Mouse (Mus musculus) kidney, postnatal 4 days (tissue): ENCODE measurements at regions not wholly inside any gene's neighbourhood (a gene's known extent, or its start where the extent isn't known, plus 50 kb on each side); places are given as distances from the start of the nearest gene placed in this dataset.

ENCODE experiments used
- DNase-seq, 2 experiments: peaks; one replicate each; pipeline ENCODE4 v3.0.0; 2021; ENCODE audit warnings: mixed read lengths in 2 of 2

GRCm38 (mm10) chr13:98438206-98438605, 53.6 kb downstream of the Gm10320 start:
- DNase-seq, result no peak

GRCm38 (mm10) chr13:98436961-98437360, 54.8 kb downstream of the Gm10320 start:
- DNase-seq, result no peak

- DNase-seq, result no peak
These were observed 56.4 kb downstream of the Gm10320 start for GRCm38 (mm10) chr13:98435245-98435975.

DNA sequence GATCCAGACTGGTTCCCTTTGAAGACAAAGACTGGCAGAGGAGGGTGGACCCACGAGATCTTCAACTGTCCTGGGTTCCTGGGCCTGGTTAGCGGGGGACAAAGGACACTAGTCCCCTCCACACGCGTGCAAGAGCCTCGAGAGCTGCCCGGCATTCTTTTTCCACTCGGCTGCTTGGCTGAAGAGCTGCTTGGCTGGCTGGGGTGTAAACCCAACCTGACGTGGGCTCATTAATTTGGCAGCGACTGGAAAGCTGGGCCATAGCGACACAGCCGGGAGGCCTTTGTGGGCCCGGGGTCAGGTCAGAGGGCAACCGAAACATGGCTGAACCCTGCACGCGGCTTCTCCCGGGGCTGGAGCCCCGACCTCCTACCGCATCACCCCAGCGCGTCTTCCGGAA, 62.0 kb downstream of the Gm10320 start:
- no peak for DNase-seq

DNA sequence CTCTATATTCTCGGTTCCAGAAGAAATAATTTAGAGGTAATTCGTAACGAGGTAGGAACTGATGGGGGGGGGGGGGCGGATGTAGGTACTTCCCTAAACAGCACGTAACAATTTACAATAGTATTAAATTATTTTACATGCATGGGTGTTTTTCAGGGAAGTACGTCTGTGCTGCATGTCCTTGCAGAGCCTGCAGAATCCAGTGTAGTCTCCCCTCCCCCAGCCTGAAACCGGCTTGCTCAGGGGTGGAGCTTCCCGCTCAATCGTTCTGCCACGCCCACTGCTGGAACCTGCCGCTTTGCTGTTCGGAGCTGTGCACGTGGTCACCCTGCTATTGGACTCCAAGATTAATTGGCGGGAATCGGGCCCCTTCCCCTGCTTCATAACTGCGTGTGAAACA, 64.1 kb downstream of the Gm10320 start:
- DNase-seq, result peak; percentile 42 to 61

DNA sequence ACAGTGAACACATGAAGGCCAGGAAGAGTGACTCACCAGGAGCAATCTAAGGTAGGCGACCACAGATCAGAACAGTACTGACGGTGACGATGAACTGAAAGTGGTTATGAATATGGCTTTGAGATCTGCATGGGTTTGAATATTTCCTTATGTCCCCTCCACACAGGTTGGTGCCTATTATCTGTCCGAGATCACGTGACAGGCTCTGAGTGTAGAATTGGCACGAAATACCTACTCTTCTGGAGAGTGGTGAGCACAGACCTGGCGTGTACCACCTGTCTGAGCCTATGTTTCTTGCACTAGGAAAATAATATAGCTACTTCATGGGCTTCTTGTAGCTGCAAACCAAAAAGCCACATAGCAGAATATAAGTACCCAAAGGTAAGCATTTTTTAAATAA, 66.8 kb downstream of the Gm10320 start:
- no peak for DNase-seq

DNA sequence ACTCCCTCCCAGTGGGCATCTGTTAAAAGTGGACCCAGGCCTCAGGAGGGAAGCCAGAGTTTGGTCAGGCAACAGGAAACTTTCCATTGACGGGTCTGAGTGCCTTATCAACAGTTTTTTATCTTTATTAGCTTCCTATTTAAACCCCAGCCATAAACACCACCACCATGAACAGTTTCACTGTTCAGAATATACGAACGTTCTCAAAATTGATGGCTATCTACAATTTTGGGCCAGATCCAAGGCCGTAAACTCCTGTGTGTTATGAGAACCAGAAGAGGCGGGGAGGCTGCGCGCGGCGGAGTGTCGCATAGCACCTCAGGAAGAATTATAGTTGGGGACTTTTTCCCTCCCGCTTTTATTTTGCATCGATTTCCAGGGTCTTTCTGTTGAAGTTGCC, 67.8 kb downstream of the Gm10320 start:
- peak; percentile 40 to 51 for DNase-seq

DNA sequence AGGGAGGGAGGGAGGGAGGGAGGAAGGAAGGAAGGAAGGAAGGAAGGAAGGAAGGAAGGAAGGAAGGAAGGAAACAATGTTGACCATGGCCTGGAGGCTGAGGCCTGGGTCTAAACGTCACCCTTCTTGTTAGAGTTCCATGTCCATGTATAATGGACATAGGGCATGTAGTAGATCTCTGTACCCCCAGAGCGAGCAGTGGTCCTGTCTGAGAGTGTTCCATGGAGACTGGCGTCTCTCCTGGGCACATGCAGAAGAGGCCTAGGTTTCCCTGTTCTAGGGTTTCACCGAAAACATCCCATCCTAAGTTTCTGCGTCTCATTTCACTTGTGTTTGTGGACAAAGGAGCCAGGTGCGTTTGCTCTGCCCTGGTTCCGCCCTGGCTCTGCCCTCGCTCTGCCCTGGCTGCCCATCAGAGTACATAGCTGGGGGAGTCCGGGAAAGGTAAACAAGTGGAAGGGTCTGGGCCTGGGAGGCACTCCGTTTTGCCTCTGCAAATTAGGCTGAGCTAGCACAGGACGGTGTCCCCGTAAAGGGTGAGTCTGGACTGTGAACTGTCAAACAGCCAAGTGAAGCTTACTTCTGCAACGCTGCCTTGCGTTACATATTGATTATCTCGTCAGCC, 66.5 kb downstream of the Foxd1 start:
- DNase-seq, result no peak

DNA sequence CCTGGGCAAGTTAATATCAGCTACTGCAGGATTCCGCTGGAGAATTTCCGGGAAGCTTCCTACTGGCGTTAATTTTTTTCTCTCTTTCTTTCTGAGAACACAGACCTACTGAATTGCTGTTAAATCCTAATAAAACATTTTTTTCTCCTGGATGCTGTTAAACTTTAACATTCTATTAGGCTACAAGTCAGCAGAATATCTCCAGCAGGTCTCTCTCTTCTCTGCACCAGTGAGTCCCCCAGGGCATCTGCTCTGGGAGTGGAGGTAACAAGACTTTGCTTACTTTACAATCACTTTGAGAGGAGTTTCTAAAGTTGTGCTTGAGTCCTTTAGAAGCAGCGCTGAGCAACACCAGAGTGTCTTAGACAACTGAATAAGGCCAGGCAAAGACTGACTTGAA, 63.7 kb downstream of the Foxd1 start:
- no peak for DNase-seq

DNA sequence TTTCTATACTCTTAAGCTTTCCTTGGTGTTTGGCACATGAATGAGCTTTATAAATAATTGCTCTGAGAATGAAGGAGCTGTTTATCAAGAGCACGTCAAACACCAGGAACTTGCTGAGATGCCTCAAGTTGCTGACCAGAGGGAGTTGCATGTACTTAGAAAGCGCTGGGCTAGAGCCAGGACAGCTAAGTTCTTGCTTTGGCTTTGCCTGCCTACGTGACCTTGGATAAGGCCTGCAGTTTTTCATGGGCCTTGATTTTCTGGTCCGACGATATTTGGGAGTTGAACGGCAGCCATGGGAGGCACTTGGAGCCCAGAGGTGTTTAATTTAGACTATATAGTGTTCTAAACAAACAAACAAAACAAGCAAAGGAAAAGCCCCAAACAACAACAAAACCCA, 62.4 kb downstream of the Foxd1 start:
- DNase-seq, result no peak

DNA sequence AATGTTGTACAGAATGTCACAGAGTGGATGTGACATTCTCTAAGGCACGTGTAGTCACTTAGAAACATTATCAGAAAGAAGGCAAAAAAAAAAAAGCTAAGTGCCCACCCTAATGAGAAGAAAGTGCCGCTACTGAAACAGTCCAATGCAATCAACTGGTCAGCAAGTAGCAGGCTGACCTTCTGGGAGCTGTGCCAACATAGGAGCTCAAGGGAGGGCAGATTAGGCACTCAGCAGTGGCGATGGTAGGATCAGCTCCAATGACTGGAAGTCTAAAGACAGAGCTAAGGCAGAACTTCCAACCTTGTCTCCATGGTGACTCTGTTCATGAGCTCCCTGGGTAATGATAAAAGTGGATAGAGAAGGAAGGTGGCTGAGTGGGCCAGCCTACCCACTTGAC, 60.8 kb downstream of the Foxd1 start:
- peak; percentile 37 to 60 for DNase-seq

DNA sequence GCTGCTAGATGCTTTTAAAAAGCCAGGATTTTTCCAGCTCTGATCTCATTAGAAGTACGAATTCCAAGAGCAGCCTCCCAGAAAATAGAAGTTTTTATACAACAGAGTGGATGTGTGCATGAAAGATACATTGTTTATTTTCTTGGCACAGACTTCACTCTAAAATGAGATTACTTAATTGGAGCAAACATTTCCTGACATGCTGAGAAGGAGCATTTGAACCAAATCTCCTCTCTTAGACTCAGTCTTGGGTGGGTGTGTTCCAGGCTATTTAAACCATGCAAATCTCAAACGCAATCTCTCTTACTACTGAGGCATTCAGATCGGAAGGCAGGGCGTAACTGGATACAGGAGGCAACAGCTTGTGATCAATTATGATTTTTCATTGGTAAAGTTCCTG, 59.2 kb downstream of the Foxd1 start:
- no peak for DNase-seq
